Mouse (Mus musculus) heart, adult 2 months (tissue): ENCODE data around the gene Plod2.

Experiments used
- CTCF ChIP-seq: fragments of 200-600 bp; IDR thresholded peaks from 2 replicates; pipeline ENCODE4 v1.8.1; 2022; ENCODE audit warnings: antibody characterized with exemption, mild to moderate bottlenecking, moderate library complexity
- POLR2A ChIP-seq: fragments of 200-500 bp; IDR thresholded peaks from 2 replicates; pipeline ENCODE4 v1.6.1; 2011; ENCODE audit warnings: mild to moderate bottlenecking, low read depth, low read length, control low read depth; ENCODE audit not compliant: insufficient read depth

DNA sequence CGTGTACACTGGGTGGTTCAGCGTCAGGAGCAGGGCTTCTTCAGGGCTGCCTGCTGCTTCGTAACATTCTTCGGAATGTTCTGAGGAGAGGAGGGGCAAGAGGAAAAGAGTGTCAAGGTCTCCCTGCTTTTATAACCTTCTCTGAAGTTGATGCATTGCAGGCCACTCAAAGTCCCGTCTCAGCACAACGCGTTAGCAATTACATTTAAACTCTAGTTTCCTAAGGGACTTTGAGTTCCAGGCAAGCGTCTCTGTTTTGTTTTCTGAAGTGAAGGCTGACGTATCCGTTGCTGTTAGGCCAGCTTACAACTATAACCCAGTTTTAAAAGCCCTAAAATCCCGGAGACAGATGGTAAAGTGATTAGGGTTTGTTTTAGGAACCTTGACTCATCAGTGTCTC is 55.8 kb downstream of the Plod2 start:
- TF ChIP-seq CTCF (no peak), POLR2A (no peak)
